Mouse (Mus musculus): ENCODE results near the gene Fgfr2.
A peak's percentile ranks its signal among the peaks of the same experiment; 100 is the strongest.
"Not testable (repeated sequence)": the region's sequence is repeated elsewhere in the genome, so short reads cannot be mapped to it uniquely, and the experiment has no call there.

The Fgfr2 gene

GRCm38 (mm10) chr7:130543181-130543580, 2580.0 kb downstream of the Fgfr2 start:
- no peak for DNase-seq

GRCm38 (mm10) chr7:130540176-130540575, 2583.0 kb downstream of the Fgfr2 start:
- DNase-seq = no peak

GRCm38 (mm10) chr7:130537068-130537467, 2586.1 kb downstream of the Fgfr2 start:
- DNase-seq = no peak

- DNase-seq = no peak
These were observed 2588.0 kb downstream of the Fgfr2 start for GRCm38 (mm10) chr7:130535174-130535573.

GRCm38 (mm10) chr7:130533316-130534260, 2589.6 kb downstream of the Fgfr2 start:
- peak; percentile 94 for DNase-seq

GRCm38 (mm10) chr7:130531138-130531537, 2592.0 kb downstream of the Fgfr2 start:
- DNase-seq = not testable (repeated sequence)

GRCm38 (mm10) chr7:130527306-130527705, 2595.8 kb downstream of the Fgfr2 start:
- no peak for DNase-seq

GRCm38 (mm10) chr7:130523451-130523850, 2599.7 kb downstream of the Fgfr2 start:
- no peak for DNase-seq

- no peak for DNase-seq
These were observed 2602.2 kb downstream of the Fgfr2 start for GRCm38 (mm10) chr7:130520812-130521422.

GRCm38 (mm10) chr7:130520049-130520425, 2603.1 kb downstream of the Fgfr2 start, which contains the start of gene Ate1:
Ate1 (minus strand) TSS chr7:130520369.
- DNase-seq = no peak

GRCm38 (mm10) chr7:130519096-130520048, 2603.8 kb downstream of the Fgfr2 start:
- DNase-seq = peak; percentile 99

- peak; percentile 34 for DNase-seq
These were observed 2604.7 kb downstream of the Fgfr2 start for GRCm38 (mm10) chr7:130518213-130519095.

GRCm38 (mm10) chr7:130510243-130510642, 2612.9 kb downstream of the Fgfr2 start:
- no peak for DNase-seq

GRCm38 (mm10) chr7:130503006-130503405, 2620.1 kb downstream of the Fgfr2 start:
- no peak for DNase-seq

- no peak for DNase-seq
These were observed 2621.7 kb downstream of the Fgfr2 start for GRCm38 (mm10) chr7:130501499-130501898.

- no peak for DNase-seq
These were observed 2629.8 kb downstream of the Fgfr2 start for GRCm38 (mm10) chr7:130493346-130493745.

GRCm38 (mm10) chr7:130492026-130492425, 2631.1 kb downstream of the Fgfr2 start:
- DNase-seq = no peak

- DNase-seq = not testable (repeated sequence)
These were observed 2644.1 kb downstream of the Fgfr2 start for GRCm38 (mm10) chr7:130479003-130479402.

GRCm38 (mm10) chr7:130475970-130476369, 2647.2 kb downstream of the Fgfr2 start:
- peak; percentile 61 for DNase-seq

- DNase-seq = no peak
These were observed 2649.3 kb downstream of the Fgfr2 start for GRCm38 (mm10) chr7:130473881-130474280.

GRCm38 (mm10) chr7:130472683-130473082, 2650.5 kb downstream of the Fgfr2 start:
- DNase-seq = no peak

- no peak for DNase-seq
These were observed 2652.1 kb downstream of the Fgfr2 start for GRCm38 (mm10) chr7:130471045-130471444.

Data from lung, postnatal 10 days (tissue).